Mouse (Mus musculus): ENCODE results near the gene Ceacam15.

DNA sequence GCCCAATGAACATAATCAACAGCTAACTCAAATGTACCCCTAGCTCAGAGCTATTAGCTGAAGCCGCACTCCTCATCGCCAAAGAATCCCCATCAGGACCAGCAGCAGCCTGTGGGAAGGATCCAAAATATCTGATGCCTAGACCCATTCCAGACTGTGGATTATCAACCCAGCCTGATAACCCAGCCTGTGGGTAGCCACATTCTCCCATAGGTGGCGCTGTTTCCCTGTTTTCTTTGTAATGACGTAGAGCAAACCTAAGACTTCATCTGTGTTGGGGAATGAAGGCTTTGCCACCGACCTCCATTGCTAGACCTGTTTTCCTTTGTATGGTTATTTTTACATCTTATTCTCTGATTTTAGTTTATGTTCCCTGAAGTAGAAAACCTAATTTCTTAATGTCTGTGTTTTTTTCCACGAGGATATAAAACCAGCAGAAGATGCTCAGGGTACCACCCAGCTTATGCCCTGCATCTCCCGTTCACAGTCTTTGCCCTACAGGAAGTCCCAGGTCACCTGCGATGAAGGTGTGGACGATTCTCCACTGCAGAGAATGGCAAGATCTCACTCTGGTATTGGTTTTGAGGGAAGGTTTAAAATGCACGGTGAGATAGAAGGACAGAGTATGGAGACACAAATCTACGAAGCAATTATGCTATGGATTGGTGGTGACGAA lies 47.3 kb downstream of the Ceacam15 start:
- TF ChIP-seq GATA1 (IDR thresholded peaks at IDR 0.05; ENCODE audit: low read length) (no peak), TAL1 (IDR thresholded peaks at IDR 0.05; ENCODE audit: low read length) (no peak)
